Comparison of ENCODE assay signal across 15 mouse cellular contexts in the genomic region with DNA sequence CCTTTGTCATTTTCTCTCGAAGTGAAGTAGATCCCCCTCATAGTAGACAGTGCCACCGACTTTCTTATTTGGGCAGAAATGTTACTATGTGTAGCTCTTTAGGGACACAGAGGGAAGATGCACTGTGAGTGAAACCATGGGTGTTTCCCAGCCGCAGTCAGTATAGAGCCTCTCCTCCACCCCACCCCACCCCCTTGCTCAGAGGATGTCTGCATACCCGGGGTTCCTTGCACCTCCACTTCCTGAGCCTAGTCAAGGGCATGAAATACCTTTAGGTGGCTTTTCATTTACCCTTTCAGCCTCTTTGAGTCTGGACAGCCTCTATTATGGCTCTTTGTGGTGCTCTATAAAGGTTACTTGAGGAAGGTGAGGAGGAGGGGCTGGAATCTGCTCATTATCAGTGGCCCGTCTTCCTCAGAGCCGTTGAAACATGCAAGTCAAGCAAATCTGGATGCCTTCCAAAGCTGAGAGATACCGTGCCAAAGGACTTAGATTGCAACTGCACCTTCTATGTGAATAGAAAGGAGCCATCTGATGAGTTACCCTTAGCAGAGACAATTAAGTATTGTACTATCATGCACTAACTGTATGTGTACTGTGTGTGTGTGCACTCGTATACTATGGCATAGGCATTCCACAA.
DNase-seq lines count a peak whose midpoint lies in the region; ATAC-seq and TF ChIP-seq lines count a peak whose summit lies in the region.
"Had no signal": no experiment of that assay in that cellular context is flagged by ENCODE, and none has a peak within 500 bp of the region (broad histone marks: within the 10 kb centered on the region; RNA-seq: fewer than 3 reads in every experiment).

No protein-coding gene starts in this region.

- no peaks in the 10 kb centered on the region for H3K4me1 ChIP-seq in midbrain, postnatal 0 days (ENCODE audit: insufficient read depth, low read length)
- H3K4me1 ChIP-seq in midbrain, embryonic 11.5 days (ENCODE audit: control insufficient read depth, insufficient read depth, low read length) = no peaks in the 10 kb centered on the region
- H3K4me1 ChIP-seq in stomach, postnatal 0 days (replicated peaks; ENCODE audit: control insufficient read depth, insufficient read depth) = no peaks in the 10 kb centered on the region
- H3K4me1 ChIP-seq: hindbrain, embryonic 12.5 days; limb, embryonic 13.5 days; megakaryocyte, embryonic 14.5 days had no signal

- WGBS in midbrain, postnatal 0 days = 72% methylated on average over 8 of the region's 8 CpGs
- WGBS in midbrain, embryonic 11.5 days = 84% methylated on average over 8 of the region's 8 CpGs
- 51% methylated on average over 8 of the region's 8 CpGs for WGBS in stomach, postnatal 0 days

- H3K27me3 ChIP-seq in midbrain, postnatal 0 days (ENCODE audit: insufficient read depth, low read length) = no peaks in the 10 kb centered on the region
- H3K27me3 ChIP-seq in midbrain, embryonic 11.5 days (ENCODE audit: control insufficient read depth, insufficient read depth, low read length) = no peaks in the 10 kb centered on the region
- H3K27me3 ChIP-seq in stomach, postnatal 0 days (ENCODE audit: control insufficient read depth, insufficient read depth, low read length) = no peaks in the 10 kb centered on the region
- H3K27me3 ChIP-seq: hindbrain, embryonic 12.5 days; limb, embryonic 13.5 days; megakaryocyte, embryonic 14.5 days had no signal

- no peaks in the 10 kb centered on the region for H3K36me3 ChIP-seq in midbrain, postnatal 0 days (ENCODE audit: insufficient read depth, low read length)
- H3K36me3 ChIP-seq in midbrain, embryonic 11.5 days (ENCODE audit: control insufficient read depth, insufficient read depth, low read length) = no peaks in the 10 kb centered on the region
- H3K36me3 ChIP-seq in stomach, postnatal 0 days (ENCODE audit: control insufficient read depth, insufficient read depth, low read length) = no peaks in the 10 kb centered on the region
- H3K36me3 ChIP-seq: hindbrain, embryonic 12.5 days; limb, embryonic 13.5 days had no signal

- no peak overlapping the region for H3K4me2 ChIP-seq in midbrain, postnatal 0 days (ENCODE audit: low read depth, low read length, poor library complexity, severe bottlenecking)
- no peak overlapping the region for H3K4me2 ChIP-seq in midbrain, embryonic 11.5 days
- H3K4me2 ChIP-seq in stomach, postnatal 0 days (replicated peaks; ENCODE audit: low read depth) = no peak overlapping the region
- H3K4me2 ChIP-seq: hindbrain, embryonic 12.5 days; limb, embryonic 13.5 days had no signal

- H3K4me3 ChIP-seq in midbrain, postnatal 0 days (ENCODE audit: low read depth, low read length) = no peak overlapping the region
- H3K4me3 ChIP-seq in midbrain, embryonic 11.5 days (ENCODE audit: low read depth, low read length) = no peak overlapping the region
- no peak overlapping the region for H3K4me3 ChIP-seq in stomach, postnatal 0 days (ENCODE audit: low read depth, low read length)
- H3K4me3 ChIP-seq: hindbrain, embryonic 12.5 days; limb, embryonic 13.5 days; megakaryocyte, embryonic 14.5 days; myocyte had no signal

- TF ChIP-seq EP300 in stomach, postnatal 0 days (optimal IDR thresholded peaks at IDR 0.05) = no peak

- no peaks in the 10 kb centered on the region for H3K9me3 ChIP-seq in midbrain, postnatal 0 days (ENCODE audit: low read length)
- no peaks in the 10 kb centered on the region for H3K9me3 ChIP-seq in midbrain, embryonic 11.5 days (ENCODE audit: control insufficient read depth, low read length)
- H3K9me3 ChIP-seq in stomach, postnatal 0 days (ENCODE audit: control insufficient read depth, low read length) = no peaks in the 10 kb centered on the region
- H3K9me3 ChIP-seq: hindbrain, embryonic 12.5 days; limb, embryonic 13.5 days had no signal

- H3K27ac ChIP-seq in midbrain, postnatal 0 days (ENCODE audit: low read depth, low read length) = no peak overlapping the region
- no peak overlapping the region for H3K27ac ChIP-seq in midbrain, embryonic 11.5 days (ENCODE audit: low read depth, low read length)
- no peak overlapping the region for H3K27ac ChIP-seq in stomach, postnatal 0 days (replicated peaks)
- H3K27ac ChIP-seq: hindbrain, embryonic 12.5 days; limb, embryonic 13.5 days had no signal

- no peak overlapping the region for H3K9ac ChIP-seq in midbrain, postnatal 0 days (replicated peaks; ENCODE audit: low read length, poor library complexity, severe bottlenecking)
- H3K9ac ChIP-seq in midbrain, embryonic 11.5 days (ENCODE audit: low read length) = no peak overlapping the region
- H3K9ac ChIP-seq in stomach, postnatal 0 days (ENCODE audit: low read length) = no peak overlapping the region
- H3K9ac ChIP-seq: hindbrain, embryonic 12.5 days; limb, embryonic 13.5 days had no signal

- TF ChIP-seq CTCF in midbrain, postnatal 0 days (IDR thresholded peaks at IDR 0.05) = no peak
- no peak for TF ChIP-seq CTCF in stomach, postnatal 0 days (IDR thresholded peaks at IDR 0.05; ENCODE audit: low read depth)

- 0 out of 2 replicates have a peak, but pooled peaks have one; percentile 6 for ATAC-seq in cerebellum, adult (ENCODE audit: insufficient number of reproducible peaks, low FRiP score, low TSS enrichment)
- no peak for ATAC-seq in midbrain, postnatal 0 days (ENCODE audit: low FRiP score)
- no peak for ATAC-seq in midbrain, embryonic 11.5 days (ENCODE audit: low FRiP score)
- ATAC-seq in megakaryocyte-erythroid progenitor cell, adult 5-6 weeks (replicated peaks; ENCODE audit: low FRiP score, low TSS enrichment, poor library complexity, severe bottlenecking) = peak; percentile 95
- ATAC-seq in stomach, postnatal 0 days (ENCODE audit: low FRiP score, low TSS enrichment) = no peak

- DNase-seq in cerebellum, adult 11 months = no peak
- DNase-seq in kidney, postnatal 10 days = peak; percentile 14
- no peak for DNase-seq in kidney, adult 11 months
- DNase-seq in midbrain, postnatal 0 days (ENCODE audit: low spot score) = peak; percentile 3
- no peak for DNase-seq in midbrain, embryonic 11.5 days (ENCODE audit: low spot score, missing footprints)
- DNase-seq in stomach, postnatal 0 days (ENCODE audit: low spot score) = no peak
- DNase-seq: cerebellum, adult 9-11 months; spleen, adult 18-20 months; thymus, adult 18-20 months had no signal

Comparison
In these comparisons a context has a peak if more than half of its experiments do, and no peak if none do; other contexts are left out.
1. DNase-seq: peak in kidney, postnatal 10 days (single experiment) and midbrain, postnatal 0 days (single experiment); none in cerebellum, adult 11 months (single experiment), kidney, adult 11 months (single experiment), midbrain, embryonic 11.5 days (single experiment) and stomach, postnatal 0 days (single experiment).
2. ATAC-seq: peak in cerebellum, adult (single experiment) and megakaryocyte-erythroid progenitor cell, adult 5-6 weeks (single experiment); none in midbrain, postnatal 0 days (single experiment), midbrain, embryonic 11.5 days (single experiment) and stomach, postnatal 0 days (single experiment).